Mouse (Mus musculus) MEL (cell line): ENCODE data around the gene Arel1. TPM values are rescaled to one million over a fixed set of nuclear protein-coding genes. Genes with fewer than 3 reads are reported as not detected.

Experiments used
- DNase-seq: peaks from one replicate; pipeline ENCODE4 v3.0.0; 2011; ENCODE audit warnings: low read depth, low spot score
- H3K27ac ChIP-seq: 2 replicates; pipeline ENCODE4 v1.5.1; 2012; ENCODE audit warnings: low read depth, mild to moderate bottlenecking, control low read depth, low read length, moderate library complexity; ENCODE audit not compliant: control insufficient read depth
- H3K27me3 ChIP-seq, 2 experiments: fragments of 150-350 bp in 1 of 2; sonication (generic) in 1 of 2; 2 replicates each; pipeline ENCODE4 v1.6.1; 2012; ENCODE audit warnings: low read length in 2 of 2, mild to moderate bottlenecking in 2 of 2, improper control_type of control experiment in 1 of 2, moderate library complexity in 1 of 2; ENCODE audit not compliant: insufficient read depth in 2 of 2, control insufficient read depth in 1 of 2
- H3K36me3 ChIP-seq, 2 experiments: 2 replicates each; pipeline ENCODE4 v1.6.1; 2012 to 2014; ENCODE audit warnings: low read length in 2 of 2, improper control_type of control experiment in 1 of 2, inconsistent platforms in 1 of 2, mild to moderate bottlenecking in 1 of 2; ENCODE audit not compliant: insufficient read depth in 2 of 2, control insufficient read depth in 1 of 2
- H3K4me1 ChIP-seq, 2 experiments: fragments of 150-350 bp in 1 of 2; sonication (generic) in 1 of 2; 2 replicates each; pipeline ENCODE4 v1.6.1; 2012; ENCODE audit warnings: low read length in 2 of 2, improper control_type of control experiment in 1 of 2, mild to moderate bottlenecking in 1 of 2; ENCODE audit not compliant: insufficient read depth in 2 of 2, control insufficient read depth in 1 of 2
- H3K4me3 ChIP-seq, 2 experiments: fragments of 150-350 bp in 1 of 2; sonication (generic) in 1 of 2; 2 replicates each; pipeline ENCODE4 v1.5.1; 2012; ENCODE audit warnings: low read depth in 2 of 2, low read length in 2 of 2, mild to moderate bottlenecking in 2 of 2, moderate library complexity in 2 of 2, control low read depth in 1 of 2, improper control_type of control experiment in 1 of 2; ENCODE audit not compliant: control insufficient read depth in 1 of 2, insufficient read depth in 1 of 2
- H3K79me2 ChIP-seq: 2 replicates; pipeline ENCODE4 v1.6.1; 2012; ENCODE audit warnings: mild to moderate bottlenecking, low read length, moderate library complexity; ENCODE audit not compliant: control insufficient read depth, poor library complexity, insufficient read depth
- H3K9ac ChIP-seq: 2 replicates; pipeline ENCODE4 v1.6.1; 2012; ENCODE audit warnings: low read depth, mild to moderate bottlenecking, control low read depth, low read length, moderate library complexity; ENCODE audit not compliant: control insufficient read depth, poor library complexity, severe bottlenecking
- H3K9me3 ChIP-seq: fragments of 150-350 bp; sonication (generic); replicated peaks from 2 replicates; pipeline ENCODE4 v1.6.1; 2012; ENCODE audit warnings: mild to moderate bottlenecking, low read length, improper control_type of control experiment, moderate library complexity; ENCODE audit not compliant: insufficient read depth
- BHLHE40 ChIP-seq: IDR thresholded peaks from 2 replicates; pipeline ENCODE4 v1.6.1; 2012; ENCODE audit warnings: low read depth, mild to moderate bottlenecking, inconsistent platforms, low read length, improper control_type of control experiment, borderline replicate concordance
- CHD1 ChIP-seq: IDR thresholded peaks from 2 replicates; pipeline ENCODE4 v1.6.1; 2012; ENCODE audit warnings: low read depth, mild to moderate bottlenecking, inconsistent platforms, low read length, improper control_type of control experiment
- CTCF ChIP-seq, 3 experiments: IDR thresholded peaks in 2 of 3; conservative IDR thresholded peaks in 1 of 3; 2 replicates each; pipeline ENCODE4 v1.5.1; 2011 to 2012; ENCODE audit warnings: low read length in 3 of 3, low read depth in 2 of 3, mild to moderate bottlenecking in 2 of 3, improper control_type of control experiment in 1 of 3, inconsistent platforms in 1 of 3, mixed read lengths in 1 of 3, moderate library complexity in 1 of 3; ENCODE audit not compliant: control insufficient read depth in 1 of 3, insufficient read depth in 1 of 3, poor library complexity in 1 of 3, severe bottlenecking in 1 of 3
- ETS1 ChIP-seq: IDR thresholded peaks from 2 replicates; pipeline ENCODE4 v1.6.1; 2012; ENCODE audit warnings: low read depth, mild to moderate bottlenecking, inconsistent platforms, low read length, improper control_type of control experiment, moderate library complexity
- GABPA ChIP-seq: IDR thresholded peaks from 2 replicates; pipeline ENCODE4 v1.6.1; 2012; ENCODE audit warnings: low read depth, mild to moderate bottlenecking, inconsistent platforms, low read length, improper control_type of control experiment, moderate library complexity
- HCFC1 ChIP-seq: IDR thresholded peaks from 2 replicates; pipeline ENCODE4 v1.6.1; 2012; ENCODE audit warnings: low read depth, mild to moderate bottlenecking, inconsistent platforms, low read length, improper control_type of control experiment, moderate library complexity
- MAFK ChIP-seq: IDR thresholded peaks from 2 replicates; pipeline ENCODE4 v1.6.1; 2011; ENCODE audit warnings: low read depth, mild to moderate bottlenecking, low read length, improper control_type of control experiment, borderline replicate concordance
- MAZ ChIP-seq: IDR thresholded peaks from 2 replicates; pipeline ENCODE4 v1.6.1; 2012; ENCODE audit warnings: low read depth, mild to moderate bottlenecking, inconsistent platforms, low read length, improper control_type of control experiment
- MYC ChIP-seq: IDR thresholded peaks from 2 replicates; pipeline ENCODE4 v1.6.1; 2011; ENCODE audit warnings: low read depth, mild to moderate bottlenecking, low read length, improper control_type of control experiment, moderate library complexity
- POLR2AphosphoS2 ChIP-seq: IDR thresholded peaks from 2 replicates; pipeline ENCODE4 v1.6.1; 2011; ENCODE audit warnings: low read length, improper control_type of control experiment
- POLR2AphosphoS5 ChIP-seq: IDR thresholded peaks from 2 replicates; pipeline ENCODE4 v1.6.1; 2012; ENCODE audit warnings: low read depth, borderline replicate concordance, mild to moderate bottlenecking, inconsistent platforms, low read length, moderate library complexity, mixed read lengths
- RAD21 ChIP-seq: IDR thresholded peaks from 2 replicates; pipeline ENCODE4 v1.6.1; 2011; ENCODE audit warnings: mild to moderate bottlenecking, low read depth, low read length, improper control_type of control experiment
- RCOR1 ChIP-seq: IDR thresholded peaks from 2 replicates; pipeline ENCODE4 v1.6.1; 2012; ENCODE audit warnings: low read depth, mild to moderate bottlenecking, inconsistent platforms, low read length, improper control_type of control experiment
- SMC3 ChIP-seq: IDR thresholded peaks from 2 replicates; pipeline ENCODE4 v1.6.1; 2011; ENCODE audit warnings: low read depth, low read length, improper control_type of control experiment
- TAL1 ChIP-seq: IDR thresholded peaks from 2 replicates; pipeline ENCODE4 v1.6.1; 2012; ENCODE audit warnings: mild to moderate bottlenecking, inconsistent platforms, low read length, moderate library complexity, mixed read lengths
- TCF12 ChIP-seq: IDR thresholded peaks from 2 replicates; pipeline ENCODE4 v1.6.1; 2014; ENCODE audit warnings: low read depth, mild to moderate bottlenecking, inconsistent platforms, low read length, improper control_type of control experiment, moderate library complexity
- ZC3H11A ChIP-seq: IDR thresholded peaks from 2 replicates; pipeline ENCODE4 v1.6.1; 2012; ENCODE audit warnings: low read depth, mild to moderate bottlenecking, inconsistent platforms, low read length, improper control_type of control experiment
- ZMIZ1 ChIP-seq: IDR thresholded peaks from 2 replicates; pipeline ENCODE4 v1.6.1; 2012; ENCODE audit warnings: low read depth, mild to moderate bottlenecking, inconsistent platforms, low read length, improper control_type of control experiment, moderate library complexity
- ZNF384 ChIP-seq: IDR thresholded peaks from 2 replicates; pipeline ENCODE4 v1.6.1; 2012; ENCODE audit warnings: low read depth, mild to moderate bottlenecking, inconsistent platforms, low read length, improper control_type of control experiment
- polyA plus RNA-seq, 2 experiments: library from polyadenylated mRNA; stranded (reverse) in 1 of 2; unstranded in 1 of 2; fragments of >175 nt in 1 of 2; fragments of >200 nt in 1 of 2; gene quantifications; 2 replicates each; pipeline versions ENCODE4 v1.2.1 to v1.2.4; 2012; ENCODE audit warnings: low replicate concordance in 2 of 2, low read depth in 1 of 2; ENCODE audit not compliant: insufficient read length in 2 of 2, insufficient read depth in 1 of 2, missing spikeins in 1 of 2
- total RNA-seq: library from RNA; depleted of rRNA; stranded (reverse); fragments of 300-350 nt; gene quantifications from 2 replicates; pipeline ENCODE4 v1.2.3, GENCODE M21; 2012; rRNA removed

Arel1 gene
- total and polyA plus RNA-seq, 3 experiments: 37.2 to 82.5 (median 45.0) TPM

DNA sequence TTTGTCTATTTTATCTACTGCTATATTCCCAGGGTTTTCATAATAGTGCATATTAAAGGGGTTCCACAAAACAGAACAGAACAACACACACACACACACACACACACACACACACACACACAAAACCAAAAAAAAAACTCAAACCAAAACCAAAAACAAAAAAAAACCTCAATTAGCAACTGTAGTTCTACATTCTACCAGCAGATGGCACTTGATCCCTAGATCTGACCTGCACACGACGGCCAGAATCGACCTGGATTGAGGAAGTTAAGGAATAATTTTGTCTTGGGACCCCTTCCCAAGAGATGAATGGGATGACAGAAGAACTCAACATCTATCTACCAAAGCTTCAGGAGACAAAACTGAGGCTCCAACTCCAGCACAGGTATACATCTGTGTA is 97.3 kb downstream of the Arel1 start (continued):
- TF ChIP-seq SMC3 (peak; percentile 97), TCF12 (no peak), POLR2AphosphoS5 (no peak), ETS1 (no peak), ZMIZ1 (no peak), HCFC1 (no peak), BHLHE40 (no peak), POLR2AphosphoS2 (no peak)

DNA sequence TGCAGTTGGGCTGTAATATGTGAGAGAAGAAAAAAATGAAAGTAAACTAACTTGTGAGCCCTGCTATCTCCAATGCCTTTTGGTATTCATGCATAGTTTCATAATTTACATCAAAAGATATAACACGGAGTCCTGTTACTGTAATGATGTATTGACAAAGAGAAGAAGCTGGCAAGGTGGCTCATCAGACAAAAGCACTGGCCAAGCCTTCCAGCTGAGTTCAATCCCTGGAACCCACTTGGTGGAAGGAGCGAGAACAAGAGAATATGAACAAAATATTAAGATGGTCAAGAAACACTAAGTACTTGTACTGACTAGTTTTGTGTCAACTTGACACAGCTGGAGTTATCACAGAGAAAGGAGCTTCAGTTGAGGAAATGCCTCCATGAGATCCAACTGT is 98.4 kb downstream of the Arel1 start:
- H3K4me3 ChIP-seq: no peak overlapping the region
- peaks cover 0 to 9% of the 10 kb centered on the region in 2 experiments for H3K27me3 ChIP-seq
- TF ChIP-seq RAD21: no peak
- no peak for TF ChIP-seq POLR2AphosphoS5
- no peak for TF ChIP-seq MAZ
- no peak for TF ChIP-seq RCOR1
- no peak for TF ChIP-seq BHLHE40
- TF ChIP-seq ZNF384: no peak
- TF ChIP-seq HCFC1: no peak
- TF ChIP-seq CTCF (IDR thresholded peaks at IDR 0.05 in 2 of 3, conservative IDR thresholded peaks at IDR 0.05 in 1 of 3; ENCODE audit: control insufficient read depth in 1 of 3, insufficient read depth in 1 of 3, low read depth in 2 of 3, low read length in 3 of 3, poor library complexity in 1 of 3, severe bottlenecking in 1 of 3): no peak
- TF ChIP-seq POLR2AphosphoS2: no peak
- TF ChIP-seq MYC: no peak
- TF ChIP-seq TAL1: no peak
- no peak for TF ChIP-seq CHD1
- no peak for TF ChIP-seq MAFK
- TF ChIP-seq ZC3H11A: no peak
- TF ChIP-seq ZMIZ1: no peak
- no peak for TF ChIP-seq GABPA
- no peak for DNase-seq
- no peaks in the 10 kb centered on the region for H3K9me3 ChIP-seq
- H3K79me2 ChIP-seq: no peaks in the 10 kb centered on the region
- no peaks in the 10 kb centered on the region for H3K36me3 ChIP-seq
- H3K9ac ChIP-seq: no peak overlapping the region
- no peaks in the 10 kb centered on the region for H3K4me1 ChIP-seq
- no peak overlapping the region for H3K27ac ChIP-seq

Other genes with a start within 250 kb of the Arel1 start
- gene Npc2, start 197.7 kb downstream of the Arel1 start, total RNA-seq: 45.2 and 48.9 TPM in 2 replicates
- 10 to 100 TPM in 1 of 2 experiments, not detected in 1; 63.1 TPM for gene Npc2, start 197.7 kb downstream of the Arel1 start, polyA plus RNA-seq
- 60.4 and 70.6 TPM in 2 replicates for gene Isca2, start 197.6 kb downstream of the Arel1 start, total RNA-seq
- gene Isca2, start 197.6 kb downstream of the Arel1 start, polyA plus RNA-seq: 10 to 100 TPM in 1 of 2 experiments, not detected in 1; 71.1 TPM
- gene Ltbp2, start 94.4 kb downstream of the Arel1 start, total RNA-seq: 0.08 TPM in 1 of 2 replicates, not detected in the other
- gene Ltbp2, start 94.4 kb downstream of the Arel1 start, polyA plus RNA-seq: under 1 TPM in 1 of 2 experiments, not detected in 1; 0.01 TPM
- gene Fcf1, start within 50 bp of the Arel1 start, total RNA-seq: 210 and 250 TPM in 2 replicates
- gene Fcf1, start within 50 bp of the Arel1 start, polyA plus RNA-seq: 100 to 1,000 TPM in 1 of 2 experiments, not detected in 1; 172 TPM
- 16.6 and 16.9 TPM in 2 replicates for gene Ylpm1, start 25.4 kb upstream of the Arel1 start, total RNA-seq
- 10 to 100 TPM; 29.9 to 41.8 TPM for gene Ylpm1, start 25.4 kb upstream of the Arel1 start, polyA plus RNA-seq
- 1.6 and 3.1 TPM in 2 replicates for gene Prox2, start 139.9 kb upstream of the Arel1 start, total RNA-seq
- 1 to 10 TPM in 1 of 2 experiments, not detected in 1; 3.6 TPM for gene Prox2, start 139.9 kb upstream of the Arel1 start, polyA plus RNA-seq
- 163 and 164 TPM in 2 replicates for gene Dlst, start 139.9 kb upstream of the Arel1 start, total RNA-seq
- 100 to 1,000 TPM; 230 to 376 TPM for gene Dlst, start 139.9 kb upstream of the Arel1 start, polyA plus RNA-seq
- gene Rps6kl1, start 180.4 kb upstream of the Arel1 start, total RNA-seq: 3.4 and 5.4 TPM in 2 replicates
- gene Rps6kl1, start 180.4 kb upstream of the Arel1 start, polyA plus RNA-seq: 1 to 10 TPM in 1 of 2 experiments, not detected in 1; 6.2 TPM
- gene Pgf, start 206.9 kb upstream of the Arel1 start, total RNA-seq: not detected in 2 replicates
- under 1 TPM in 1 of 2 experiments, not detected in 1; 0.46 TPM for gene Pgf, start 206.9 kb upstream of the Arel1 start, polyA plus RNA-seq
- 137 and 150 TPM in 2 replicates for gene Eif2b2, start 248.6 kb upstream of the Arel1 start, total RNA-seq
- gene Eif2b2, start 248.6 kb upstream of the Arel1 start, polyA plus RNA-seq: 100 to 1,000 TPM in 1 of 2 experiments, not detected in 1; 193 TPM